Mouse (Mus musculus): ENCODE data around the gene Rnf34. TPM values are rescaled to one million over a fixed set of nuclear protein-coding genes. Genes with fewer than 3 reads are reported as not detected.

Gene Rnf34
- polyA plus RNA-seq, 1 experiment from 2014 or later = 57.5 TPM

GRCm38 (mm10) chr5:122909481-122909880, 59.6 kb downstream of the Rnf34 start:
- Histone ChIP-seq H3K27me3 (ENCODE audit: control insufficient read depth, insufficient read depth, low read length) (no peaks in the 10 kb centered on the region), H3K4me3 (ENCODE audit: low read depth, low read length) (no peak overlapping the region), H3K27ac (replicated peaks; ENCODE audit: low read depth, low read length) (no peak overlapping the region), H3K36me3 (ENCODE audit: control insufficient read depth, insufficient read depth, low read length) (no peaks in the 10 kb centered on the region), H3K9ac (ENCODE audit: low read length) (no peak overlapping the region), H3K4me2 (ENCODE audit: low read depth, severe bottlenecking) (no peak overlapping the region), H3K4me1 (ENCODE audit: control insufficient read depth, insufficient read depth, low read length) (no peaks in the 10 kb centered on the region), H3K9me3 (ENCODE audit: control insufficient read depth, low read length) (no peaks in the 10 kb centered on the region)
- ATAC-seq (ENCODE audit: insufficient number of reproducible peaks, low FRiP score, low TSS enrichment, low read depth) = no peak
- no peak for DNase-seq (ENCODE audit: low spot score)
- 64% methylated on average over 18 of the region's 18 CpGs for WGBS

DNA sequence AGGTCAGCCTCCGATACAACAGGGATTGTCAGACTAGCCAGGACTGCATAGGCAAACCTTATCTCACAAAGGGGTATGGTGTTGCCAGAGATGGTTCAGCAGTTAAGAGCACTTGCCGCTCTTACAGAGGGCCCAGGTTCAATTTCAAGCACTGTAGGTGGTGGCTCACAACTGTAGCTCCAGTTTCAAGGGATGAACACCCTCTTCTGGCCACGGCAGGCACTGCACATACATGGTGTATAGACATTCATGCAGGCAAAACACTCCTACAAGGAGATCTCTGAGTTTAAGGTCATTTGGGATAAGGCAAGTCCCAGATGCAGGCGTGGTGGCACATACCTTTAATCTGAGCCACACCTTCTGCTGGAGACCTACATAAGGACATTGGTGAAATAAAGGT, 63.0 kb downstream of the Rnf34 start:
- no peaks in the 10 kb centered on the region for H3K27me3 ChIP-seq (ENCODE audit: control insufficient read depth, insufficient read depth, low read length)
- H3K9me3 ChIP-seq (ENCODE audit: control insufficient read depth, low read length) = no peaks in the 10 kb centered on the region
- ATAC-seq (ENCODE audit: insufficient number of reproducible peaks, low FRiP score, low TSS enrichment, low read depth) (no peak), DNase-seq (ENCODE audit: low spot score) (no peak)
- no peak overlapping the region for H3K27ac ChIP-seq (replicated peaks; ENCODE audit: low read depth, low read length)
- H3K4me1 ChIP-seq (ENCODE audit: control insufficient read depth, insufficient read depth, low read length) = peaks cover 3% of the 10 kb centered on the region; the same call in 1 of the 2 replicates
- no peaks in the 10 kb centered on the region for H3K36me3 ChIP-seq (ENCODE audit: control insufficient read depth, insufficient read depth, low read length)
- H3K9ac ChIP-seq (ENCODE audit: low read length) = no peak overlapping the region
- no peak overlapping the region for H3K4me3 ChIP-seq (ENCODE audit: low read depth, low read length)
- no peak overlapping the region for H3K4me2 ChIP-seq (ENCODE audit: low read depth, severe bottlenecking)
- 95% methylated on average over 4 of the region's 4 CpGs for WGBS

GRCm38 (mm10) chr5:122916147-122916546, 66.3 kb downstream of the Rnf34 start:
- Histone ChIP-seq H3K9me3 (ENCODE audit: control insufficient read depth, low read length) (no peaks in the 10 kb centered on the region), H3K4me1 (ENCODE audit: control insufficient read depth, insufficient read depth, low read length) (peaks cover 16% of the 10 kb centered on the region), H3K36me3 (ENCODE audit: control insufficient read depth, insufficient read depth, low read length) (no peaks in the 10 kb centered on the region), H3K4me2 (ENCODE audit: low read depth, severe bottlenecking) (no peak overlapping the region), H3K9ac (ENCODE audit: low read length) (no peak overlapping the region), H3K27ac (replicated peaks; ENCODE audit: low read depth, low read length) (no peak overlapping the region), H3K4me3 (ENCODE audit: low read depth, low read length) (no peak overlapping the region), H3K27me3 (ENCODE audit: control insufficient read depth, insufficient read depth, low read length) (no peaks in the 10 kb centered on the region)
- ATAC-seq (ENCODE audit: insufficient number of reproducible peaks, low FRiP score, low TSS enrichment, low read depth) (no peak), DNase-seq (ENCODE audit: low spot score) (no peak)
- 83% methylated on average over 6 of the region's 6 CpGs for WGBS

DNA sequence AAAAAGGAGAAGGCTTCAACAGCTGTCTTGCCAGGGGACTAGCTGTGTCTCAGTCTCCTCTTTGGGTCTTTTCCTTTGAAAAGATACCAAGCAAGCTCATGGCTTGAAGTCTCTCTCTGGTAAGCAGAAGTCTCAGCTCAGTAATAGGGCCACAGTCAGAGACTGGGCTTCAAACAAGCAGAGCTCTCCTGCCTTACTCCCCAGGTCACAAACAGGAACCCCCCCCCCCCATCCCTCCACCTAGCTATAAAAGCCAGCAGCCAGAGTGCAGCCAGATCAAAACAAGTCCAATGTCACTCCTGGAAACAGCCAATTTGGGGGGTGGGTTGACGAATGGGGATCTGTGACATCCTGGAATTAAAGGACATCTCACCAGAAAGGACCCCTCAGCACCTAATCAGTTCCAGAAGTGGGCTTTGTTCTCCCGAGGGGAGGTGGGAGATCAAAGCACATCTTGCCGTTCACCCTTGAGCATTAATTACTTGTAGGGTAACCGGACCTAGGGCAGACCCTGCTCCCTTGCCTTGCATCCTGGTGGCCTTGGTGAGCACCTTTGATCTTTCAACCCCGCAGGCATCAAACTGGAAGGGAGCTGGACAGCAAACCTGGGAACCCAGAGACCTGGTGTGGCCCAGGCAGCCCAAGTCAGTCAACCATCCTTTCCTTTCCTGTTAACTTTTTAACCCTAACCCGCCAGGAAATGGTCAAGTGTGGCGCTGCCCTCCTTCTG, 68.3 kb downstream of the Rnf34 start:
- WGBS = 3% methylated on average over 7 of the region's 7 CpGs

GRCm38 (mm10) chr5:122920557-122920956, 70.7 kb downstream of the Rnf34 start:
- H3K9me3 ChIP-seq (ENCODE audit: control insufficient read depth, low read length) = no peaks in the 10 kb centered on the region
- H3K4me3 ChIP-seq (ENCODE audit: low read depth, low read length) = no peak overlapping the region
- no peak overlapping the region for H3K9ac ChIP-seq (ENCODE audit: low read length)
- no peaks in the 10 kb centered on the region for H3K27me3 ChIP-seq (ENCODE audit: control insufficient read depth, insufficient read depth, low read length)
- H3K4me2 ChIP-seq (ENCODE audit: low read depth, severe bottlenecking) = no peak overlapping the region
- H3K36me3 ChIP-seq (ENCODE audit: control insufficient read depth, insufficient read depth, low read length) = no peaks in the 10 kb centered on the region
- DNase-seq (ENCODE audit: low spot score) (no peak), ATAC-seq (ENCODE audit: insufficient number of reproducible peaks, low FRiP score, low TSS enrichment, low read depth) (no peak)
- H3K27ac ChIP-seq (replicated peaks; ENCODE audit: low read depth, low read length) = no peak overlapping the region
- peaks cover 16% of the 10 kb centered on the region for H3K4me1 ChIP-seq (ENCODE audit: control insufficient read depth, insufficient read depth, low read length)
- WGBS = 91% methylated on average over 5 of the region's 5 CpGs

More for the DNA sequence above, 68.3 kb downstream of the Rnf34 start:
- Histone ChIP-seq H3K4me2 (ENCODE audit: low read depth, severe bottlenecking) (no peak overlapping the region), H3K27me3 (ENCODE audit: control insufficient read depth, insufficient read depth, low read length) (no peaks in the 10 kb centered on the region), H3K9me3 (ENCODE audit: control insufficient read depth, low read length) (no peaks in the 10 kb centered on the region), H3K4me3 (ENCODE audit: low read depth, low read length) (no peak overlapping the region), H3K9ac (ENCODE audit: low read length) (0 out of 2 replicates have a peak overlapping the region, but pooled peaks have one; percentile 28), H3K36me3 (ENCODE audit: control insufficient read depth, insufficient read depth, low read length) (no peaks in the 10 kb centered on the region), H3K4me1 (ENCODE audit: control insufficient read depth, insufficient read depth, low read length) (peaks cover 16% of the 10 kb centered on the region), H3K27ac (replicated peaks; ENCODE audit: low read depth, low read length) (peak overlapping the region; percentile 80)
- DNase-seq (ENCODE audit: low spot score) = peak; percentile 75
- peak; percentile 60; the same call in 1 of the 2 replicates for ATAC-seq (ENCODE audit: insufficient number of reproducible peaks, low FRiP score, low TSS enrichment, low read depth)

Other genes starting within 250 kb of the Rnf34 start
- gene Ift81, start 235.5 kb upstream of the Rnf34 start, polyA plus RNA-seq (2014; fragmentation: Nextera tagmentation; extraction: Ambion mirVana) = 39.6 and 41.6 TPM in 2 replicates
- gene P2rx7, start 206.1 kb upstream of the Rnf34 start, polyA plus RNA-seq (2014; fragmentation: Nextera tagmentation; extraction: Ambion mirVana) = 0.32 and 0.45 TPM in 2 replicates
- gene P2rx4, start 142.5 kb upstream of the Rnf34 start, polyA plus RNA-seq (2014; fragmentation: Nextera tagmentation; extraction: Ambion mirVana) = 4.9 and 6.6 TPM in 2 replicates
- 25.2 and 25.6 TPM in 2 replicates for gene Camkk2, start 70.6 kb upstream of the Rnf34 start, polyA plus RNA-seq (2014; fragmentation: Nextera tagmentation; extraction: Ambion mirVana)
- 487 and 490 TPM in 2 replicates for gene Anapc5, start 28.7 kb upstream of the Rnf34 start, polyA plus RNA-seq (2014; fragmentation: Nextera tagmentation; extraction: Ambion mirVana)
- gene Kdm2b, start 139.8 kb downstream of the Rnf34 start, polyA plus RNA-seq (2014; fragmentation: Nextera tagmentation; extraction: Ambion mirVana) = 67.2 and 79.4 TPM in 2 replicates
- gene Orai1, start 165.0 kb downstream of the Rnf34 start, polyA plus RNA-seq (2014; fragmentation: Nextera tagmentation; extraction: Ambion mirVana) = 10.0 and 10.3 TPM in 2 replicates
- 0.64 TPM in 1 of 2 replicates, not detected in the other for gene Morn3, start 197.0 kb downstream of the Rnf34 start, polyA plus RNA-seq (2014; fragmentation: Nextera tagmentation; extraction: Ambion mirVana)
- 9.3 and 11.3 TPM in 2 replicates for gene Tmem120b, start 218.4 kb downstream of the Rnf34 start, polyA plus RNA-seq (2014; fragmentation: Nextera tagmentation; extraction: Ambion mirVana)

Measured in limb, embryonic 11.5 days (tissue).